Mouse (Mus musculus): Measurements from ENCODE around the gene Nae1. TPM values are rescaled to one million over a fixed set of nuclear protein-coding genes. Genes with fewer than 3 reads are reported as not detected.

Nae1 gene
- polyA plus RNA-seq, 1 experiment from 2014 or later, result 89.0 TPM

GRCm38 (mm10) chr8:104538896-104539295 is 4.5 kb upstream of the Nae1 start:
- Histone ChIP-seq H3K9ac (ENCODE audit: low read depth, low read length) (no peak overlapping the region), H3K27ac (replicated peaks; ENCODE audit: low read depth, low read length) (no peak overlapping the region), H3K4me1 (ENCODE audit: control insufficient read depth, insufficient read depth, low read length) (0 out of 2 replicates have a peak, but pooled peaks cover 5% of the 10 kb centered on the region), H3K4me3 (ENCODE audit: low read depth, low read length) (no peak overlapping the region), H3K9me3 (ENCODE audit: control insufficient read depth, low read length) (no peaks in the 10 kb centered on the region), H3K4me2 (ENCODE audit: low read depth, low read length) (no peak overlapping the region), H3K27me3 (replicated peaks; ENCODE audit: control insufficient read depth, insufficient read depth, low read length) (peaks cover 50% of the 10 kb centered on the region), H3K36me3 (ENCODE audit: control insufficient read depth, insufficient read depth, low read length) (no peaks in the 10 kb centered on the region)
- ATAC-seq (ENCODE audit: low read depth) (no peak), DNase-seq (ENCODE audit: low spot score) (no peak)
- 82% methylated on average over 4 of the region's 4 CpGs for WGBS

GRCm38 (mm10) chr8:104536028-104536427 is 1.6 kb upstream of the Nae1 start:
- Histone ChIP-seq H3K36me3 (ENCODE audit: control insufficient read depth, insufficient read depth, low read length) (no peaks in the 10 kb centered on the region), H3K4me1 (ENCODE audit: control insufficient read depth, insufficient read depth, low read length) (peaks cover 15% of the 10 kb centered on the region; the same call in 1 of the 2 replicates), H3K9ac (ENCODE audit: low read depth, low read length) (no peak overlapping the region), H3K4me2 (ENCODE audit: low read depth, low read length) (no peak overlapping the region), H3K9me3 (ENCODE audit: control insufficient read depth, low read length) (no peaks in the 10 kb centered on the region), H3K27me3 (replicated peaks; ENCODE audit: control insufficient read depth, insufficient read depth, low read length) (peaks cover 23% of the 10 kb centered on the region), H3K27ac (replicated peaks; ENCODE audit: low read depth, low read length) (no peak overlapping the region), H3K4me3 (ENCODE audit: low read depth, low read length) (no peak overlapping the region)
- DNase-seq (ENCODE audit: low spot score) (no peak), ATAC-seq (ENCODE audit: low read depth) (no peak)
- 81% methylated on average over 4 of the region's 4 CpGs for WGBS

GRCm38 (mm10) chr8:104535378-104535777 is 941 bp upstream of the Nae1 start:
- Histone ChIP-seq H3K27me3 (replicated peaks; ENCODE audit: control insufficient read depth, insufficient read depth, low read length) (peaks cover 16% of the 10 kb centered on the region), H3K4me3 (ENCODE audit: low read depth, low read length) (peak overlapping the region; percentile 5; the same call in 1 of the 2 replicates), H3K36me3 (ENCODE audit: control insufficient read depth, insufficient read depth, low read length) (no peaks in the 10 kb centered on the region), H3K4me1 (ENCODE audit: control insufficient read depth, insufficient read depth, low read length) (peaks cover 10% of the 10 kb centered on the region; the same call in 1 of the 2 replicates), H3K4me2 (ENCODE audit: low read depth, low read length) (peak overlapping the region; percentile 71), H3K9ac (ENCODE audit: low read depth, low read length) (no peak overlapping the region), H3K27ac (replicated peaks; ENCODE audit: low read depth, low read length) (no peak overlapping the region), H3K9me3 (ENCODE audit: control insufficient read depth, low read length) (no peaks in the 10 kb centered on the region)
- WGBS, result 33% methylated on average over 7 of the region's 7 CpGs
- ATAC-seq (ENCODE audit: low read depth), result no peak
- no peak for DNase-seq (ENCODE audit: low spot score)

- peak overlapping the region; percentile 71 for H3K4me2 ChIP-seq (ENCODE audit: low read depth, low read length)
- no peak overlapping the region for H3K27ac ChIP-seq (replicated peaks; ENCODE audit: low read depth, low read length)
- peaks cover 10% of the 10 kb centered on the region; the same call in 1 of the 2 replicates for H3K4me1 ChIP-seq (ENCODE audit: control insufficient read depth, insufficient read depth, low read length)
- peaks cover 5% of the 10 kb centered on the region for H3K36me3 ChIP-seq (ENCODE audit: control insufficient read depth, insufficient read depth, low read length)
- H3K27me3 ChIP-seq (replicated peaks; ENCODE audit: control insufficient read depth, insufficient read depth, low read length), result peaks cover 10% of the 10 kb centered on the region
- peak; percentile 39 for ATAC-seq (ENCODE audit: low read depth)
- DNase-seq (ENCODE audit: low spot score), result no peak
- H3K4me3 ChIP-seq (ENCODE audit: low read depth, low read length), result peak overlapping the region; percentile 97
- 13% methylated on average over 9 of the region's 9 CpGs for WGBS
- H3K9me3 ChIP-seq (ENCODE audit: control insufficient read depth, low read length), result no peaks in the 10 kb centered on the region
- H3K9ac ChIP-seq (ENCODE audit: low read depth, low read length), result peak overlapping the region; percentile 98
These were observed 323 bp upstream of the Nae1 start for GRCm38 (mm10) chr8:104534779-104535141.

GRCm38 (mm10) chr8:104533551-104533950 is 886 bp downstream of the Nae1 start:
- ATAC-seq (ENCODE audit: low read depth) (no peak), DNase-seq (ENCODE audit: low spot score) (no peak)
- Histone ChIP-seq H3K9ac (ENCODE audit: low read depth, low read length) (peak overlapping the region; percentile 98), H3K4me1 (ENCODE audit: control insufficient read depth, insufficient read depth, low read length) (peaks cover 10% of the 10 kb centered on the region; the same call in 1 of the 2 replicates), H3K4me3 (ENCODE audit: low read depth, low read length) (peak overlapping the region; percentile 97), H3K4me2 (ENCODE audit: low read depth, low read length) (peak overlapping the region; percentile 71), H3K9me3 (ENCODE audit: control insufficient read depth, low read length) (no peaks in the 10 kb centered on the region), H3K27me3 (replicated peaks; ENCODE audit: control insufficient read depth, insufficient read depth, low read length) (no peaks in the 10 kb centered on the region), H3K27ac (replicated peaks; ENCODE audit: low read depth, low read length) (0 out of 2 replicates have a peak overlapping the region, but pooled peaks have one; percentile 85), H3K36me3 (ENCODE audit: control insufficient read depth, insufficient read depth, low read length) (peaks cover 13% of the 10 kb centered on the region)
- 15% methylated on average over 7 of the region's 7 CpGs for WGBS

GRCm38 (mm10) chr8:104529671-104530070 is 4.8 kb downstream of the Nae1 start:
- H3K27ac ChIP-seq (replicated peaks; ENCODE audit: low read depth, low read length), result no peak overlapping the region
- H3K36me3 ChIP-seq (ENCODE audit: control insufficient read depth, insufficient read depth, low read length), result peaks cover 43% of the 10 kb centered on the region
- H3K4me2 ChIP-seq (ENCODE audit: low read depth, low read length), result no peak overlapping the region
- ATAC-seq (ENCODE audit: low read depth) (no peak), DNase-seq (ENCODE audit: low spot score) (no peak)
- no peak overlapping the region for H3K4me3 ChIP-seq (ENCODE audit: low read depth, low read length)
- H3K9me3 ChIP-seq (ENCODE audit: control insufficient read depth, low read length), result no peaks in the 10 kb centered on the region
- WGBS, result 89% methylated on average over 6 of the region's 6 CpGs
- H3K27me3 ChIP-seq (replicated peaks; ENCODE audit: control insufficient read depth, insufficient read depth, low read length), result no peaks in the 10 kb centered on the region
- H3K9ac ChIP-seq (ENCODE audit: low read depth, low read length), result no peak overlapping the region
- peaks cover 10% of the 10 kb centered on the region; the same call in 1 of the 2 replicates for H3K4me1 ChIP-seq (ENCODE audit: control insufficient read depth, insufficient read depth, low read length)

- no peak overlapping the region for H3K9ac ChIP-seq (ENCODE audit: low read depth, low read length)
- ATAC-seq (ENCODE audit: low read depth) (no peak), DNase-seq (ENCODE audit: low spot score) (no peak)
- H3K4me3 ChIP-seq (ENCODE audit: low read depth, low read length), result no peak overlapping the region
- no peak overlapping the region for H3K4me2 ChIP-seq (ENCODE audit: low read depth, low read length)
- peaks cover 70% of the 10 kb centered on the region for H3K36me3 ChIP-seq (ENCODE audit: control insufficient read depth, insufficient read depth, low read length)
- no peaks in the 10 kb centered on the region for H3K27me3 ChIP-seq (replicated peaks; ENCODE audit: control insufficient read depth, insufficient read depth, low read length)
- H3K4me1 ChIP-seq (ENCODE audit: control insufficient read depth, insufficient read depth, low read length), result no peaks in the 10 kb centered on the region
- no peak overlapping the region for H3K27ac ChIP-seq (replicated peaks; ENCODE audit: low read depth, low read length)
- WGBS, result 72% methylated on average over 5 of the region's 5 CpGs
- H3K9me3 ChIP-seq (ENCODE audit: control insufficient read depth, low read length), result no peaks in the 10 kb centered on the region
These were observed 16.6 kb downstream of the Nae1 start for GRCm38 (mm10) chr8:104517872-104518271.

GRCm38 (mm10) chr8:104510134-104510533 is 24.3 kb downstream of the Nae1 start:
- DNase-seq (ENCODE audit: low spot score) (no peak), ATAC-seq (ENCODE audit: low read depth) (no peak)
- Histone ChIP-seq H3K4me1 (ENCODE audit: control insufficient read depth, insufficient read depth, low read length) (no peaks in the 10 kb centered on the region), H3K27ac (replicated peaks; ENCODE audit: low read depth, low read length) (no peak overlapping the region), H3K4me2 (ENCODE audit: low read depth, low read length) (peak overlapping the region; percentile 99; the same call in 1 of the 2 replicates), H3K27me3 (replicated peaks; ENCODE audit: control insufficient read depth, insufficient read depth, low read length) (no peaks in the 10 kb centered on the region), H3K36me3 (ENCODE audit: control insufficient read depth, insufficient read depth, low read length) (peaks cover 25% of the 10 kb centered on the region), H3K9me3 (ENCODE audit: control insufficient read depth, low read length) (0 out of 2 replicates have a peak, but pooled peaks cover 5% of the 10 kb centered on the region), H3K9ac (ENCODE audit: low read depth, low read length) (no peak overlapping the region), H3K4me3 (ENCODE audit: low read depth, low read length) (0 out of 2 replicates have a peak overlapping the region, but pooled peaks have one; percentile 59)
- 77% methylated on average over 3 of the region's 3 CpGs for WGBS
